Mouse (Mus musculus): ENCODE measurements around the gene Rag2. TPM values are rescaled to one million over a fixed set of nuclear protein-coding genes. Genes with fewer than 3 reads are reported as not detected.

Gene Rag2
- total RNA-seq, 2 experiments from 2014 or later, result not detected

- no peak for DNase-seq (ENCODE audit: low spot score in 2 of 2)
Observed at GRCm38 (mm10) chr2:101679164-101679784, 54.8 kb downstream of the Rag2 start.

Other genes starting within 250 kb of the Rag2 start
- under 1 TPM; 0.29 to 0.41 TPM for gene Rag1, start 24.8 kb downstream of the Rag2 start, total RNA-seq (2021)
- 10 to 100 TPM; 28.0 to 30.1 TPM for gene B230118H07Rik, start 24.8 kb downstream of the Rag2 start, total RNA-seq (2021)
- 10 to 100 TPM; 13.2 to 13.6 TPM for gene Traf6, start 53.7 kb downstream of the Rag2 start, total RNA-seq (2021)